Mouse (Mus musculus): Measurements from ENCODE around the gene Mtx2.

Mtx2 gene

DNA sequence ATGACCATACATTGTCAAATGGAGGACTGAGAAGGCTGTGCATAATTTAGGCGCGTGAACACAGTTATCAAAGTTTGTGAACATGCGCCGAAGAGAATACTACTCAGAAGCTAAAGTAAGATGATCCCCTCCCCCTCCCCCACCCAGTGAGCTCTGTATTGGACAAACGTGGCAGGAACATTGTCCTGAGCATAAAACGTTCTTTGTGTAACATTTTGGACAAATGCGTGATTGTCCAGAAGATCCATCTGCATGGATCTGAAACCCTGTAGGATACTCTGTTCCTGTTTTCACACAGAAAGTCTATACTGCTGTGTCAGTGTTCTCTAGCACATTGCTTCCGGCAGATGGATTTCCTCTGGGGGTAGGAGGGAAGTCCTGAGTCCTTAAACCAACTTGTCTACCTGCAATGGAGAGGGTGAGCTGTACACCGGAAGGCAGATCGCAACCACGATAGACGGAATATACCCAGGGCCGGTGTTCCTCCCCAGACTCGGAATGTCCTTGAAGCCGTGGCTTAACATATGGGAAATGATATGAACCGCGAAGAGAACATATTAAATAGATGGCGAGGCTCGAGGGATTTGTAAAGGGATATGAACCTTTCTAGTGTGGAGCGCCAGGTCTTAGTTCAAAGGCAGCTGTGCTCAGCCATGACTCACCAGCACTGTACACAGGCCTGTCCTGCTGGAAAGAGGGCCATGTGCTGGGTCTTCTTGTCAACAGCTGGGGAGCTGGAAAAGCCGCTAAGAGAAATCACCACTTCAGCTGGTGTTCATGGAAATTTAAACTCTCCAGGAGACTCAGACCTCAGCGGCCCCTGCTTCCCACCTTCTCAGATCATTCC is 100.6 kb downstream of the Mtx2 start:
- no peak for DNase-seq
